Mouse (Mus musculus) forebrain, postnatal 0 days (tissue): ENCODE data around the gene St8sia4. TPM values are rescaled to one million over a fixed set of nuclear protein-coding genes. Genes with fewer than 3 reads are reported as not detected.

Experiments
- ATAC-seq: fragments of 200-750 bp; cut with Nextera tagmentation; 2 replicates; pipeline ENCODE4 v1.8.0; 2017; ENCODE audit warnings: mild to moderate bottlenecking, moderate library complexity
- DNase-seq: peaks from one replicate; pipeline ENCODE4 v3.0.0-alpha.2; 2015
- H3K27ac ChIP-seq: fragments of 300-500 bp; sonication (generic); 2 replicates; pipeline ENCODE4 v1.5.1; 2014; ENCODE audit warnings: low read depth, mild to moderate bottlenecking, antibody characterized with exemption, low read length, moderate library complexity, mixed read lengths
- H3K27me3 ChIP-seq: fragments of 300-500 bp; sonication (generic); 2 replicates; pipeline ENCODE4 v1.6.1; 2014; ENCODE audit warnings: mild to moderate bottlenecking, low read length, mixed read lengths; ENCODE audit not compliant: insufficient read depth
- H3K36me3 ChIP-seq: fragments of 300-500 bp; sonication (generic); 2 replicates; pipeline ENCODE4 v1.6.1; 2014; ENCODE audit warnings: mild to moderate bottlenecking, moderate library complexity; ENCODE audit not compliant: insufficient read depth
- H3K4me1 ChIP-seq: fragments of 300-500 bp; sonication (generic); 2 replicates; pipeline ENCODE4 v1.6.1; 2014; ENCODE audit warnings: antibody characterized with exemption; ENCODE audit not compliant: insufficient read depth
- H3K4me2 ChIP-seq: fragments of 300-500 bp; sonication (generic); 2 replicates; pipeline ENCODE4 v1.6.1; 2014; ENCODE audit warnings: low read depth, mild to moderate bottlenecking, moderate library complexity
- H3K4me3 ChIP-seq: fragments of 300-500 bp; sonication (generic); 2 replicates; pipeline ENCODE4 v1.5.1; 2014; ENCODE audit warnings: low read depth, low read length, mixed read lengths
- H3K9ac ChIP-seq: fragments of 300-500 bp; sonication (generic); 2 replicates; pipeline ENCODE4 v1.6.1; 2014; ENCODE audit warnings: mild to moderate bottlenecking
- H3K9me3 ChIP-seq: fragments of 300-500 bp; sonication (generic); 2 replicates; pipeline ENCODE4 v1.6.1; 2016; ENCODE audit warnings: low read length
- CTCF ChIP-seq: sonication (generic); IDR thresholded peaks from 2 replicates; pipeline ENCODE4 v1.5.1; 2016; ENCODE audit warnings: antibody characterized with exemption, control low read depth, low read depth
- WGBS: fragments of 180-500 bp; shearing (Covaris S2); extraction: QIAGEN DNeasy Blood & Tissue Kit; methylation state at CpG from one replicate; pipeline ENCODE4 v1.1.7; 2014; 5-methylcytosine and 5-hydroxymethylcytosine counted together
- polyA plus RNA-seq: library from polyadenylated mRNA; unstranded; fragments of >200 nt; fragmentation: Nextera tagmentation; extraction: Ambion mirVana; gene quantifications from 2 replicates; pipeline ENCODE4 v1.2.1, GENCODE M21; 2015
- total RNA-seq: library from RNA; depleted of rRNA; stranded (reverse); fragments of >200 nt; gene quantifications from 2 replicates; pipeline ENCODE4 v1.2.3, GENCODE M21; 2014

Gene St8sia4
- total and polyA plus RNA-seq, 2 experiments from 2014 or later = 14.8 to 71.5 TPM

GRCm38 (mm10) chr1:95665951-95666484 is 1.4 kb downstream of the St8sia4 start:
- WGBS = under 1% methylated on average over 17 of the region's 17 CpGs
- peaks cover 9% of the 10 kb centered on the region; the same call in 1 of the 2 replicates for H3K4me1 ChIP-seq
- H3K9ac ChIP-seq = peak overlapping the region; percentile 81
- no peak for ATAC-seq
- no peak for TF ChIP-seq CTCF
- H3K36me3 ChIP-seq = no peaks in the 10 kb centered on the region
- peak overlapping the region; percentile 88 for H3K4me3 ChIP-seq
- no peaks in the 10 kb centered on the region for H3K27me3 ChIP-seq
- no peaks in the 10 kb centered on the region for H3K9me3 ChIP-seq
- DNase-seq = peak; percentile 71
- H3K27ac ChIP-seq = peak overlapping the region; percentile 88
- H3K4me2 ChIP-seq = peak overlapping the region; percentile 69

GRCm38 (mm10) chr1:95664969-95665702 is 2.2 kb downstream of the St8sia4 start:
- H3K27ac ChIP-seq = peak overlapping the region; percentile 88
- peak; percentile 33 for ATAC-seq
- peak; percentile 73 for DNase-seq
- H3K4me3 ChIP-seq = peak overlapping the region; percentile 88
- TF ChIP-seq CTCF = no peak
- WGBS = 3% methylated on average over 22 of the region's 22 CpGs
- peak overlapping the region; percentile 81 for H3K9ac ChIP-seq
- H3K36me3 ChIP-seq = no peaks in the 10 kb centered on the region
- no peaks in the 10 kb centered on the region for H3K9me3 ChIP-seq
- no peaks in the 10 kb centered on the region for H3K27me3 ChIP-seq
- peak overlapping the region; percentile 69 for H3K4me2 ChIP-seq
- H3K4me1 ChIP-seq = peaks cover 9% of the 10 kb centered on the region; the same call in 1 of the 2 replicates

GRCm38 (mm10) chr1:95664321-95664825 is 3.0 kb downstream of the St8sia4 start:
- 23% methylated on average over 4 of the region's 4 CpGs for WGBS
- ATAC-seq = peak; percentile 42
- Histone ChIP-seq H3K4me2 (peak overlapping the region; percentile 69), H3K36me3 (no peaks in the 10 kb centered on the region), H3K27ac (peak overlapping the region; percentile 88), H3K9ac (peak overlapping the region; percentile 81), H3K27me3 (no peaks in the 10 kb centered on the region), H3K4me1 (peaks cover 9% of the 10 kb centered on the region; the same call in 1 of the 2 replicates), H3K4me3 (peak overlapping the region; percentile 88), H3K9me3 (no peaks in the 10 kb centered on the region)
- peak; percentile 65 for DNase-seq
- TF ChIP-seq CTCF = peak; percentile 61

- DNase-seq (no peak), ATAC-seq (no peak)
- no peaks in the 10 kb centered on the region for H3K4me1 ChIP-seq
- TF ChIP-seq CTCF = no peak
- no peaks in the 10 kb centered on the region for H3K9me3 ChIP-seq
- no peak overlapping the region for H3K27ac ChIP-seq
- no peak overlapping the region for H3K4me3 ChIP-seq
- H3K27me3 ChIP-seq = no peaks in the 10 kb centered on the region
- H3K4me2 ChIP-seq = no peak overlapping the region
- peaks cover 4% of the 10 kb centered on the region for H3K36me3 ChIP-seq
- H3K9ac ChIP-seq = no peak overlapping the region
- WGBS = 83% methylated on average over 5 of the region's 5 CpGs
Measured at GRCm38 (mm10) chr1:95657051-95657668, 10.2 kb downstream of the St8sia4 start.

GRCm38 (mm10) chr1:95655564-95655963 is 11.8 kb downstream of the St8sia4 start:
- 75% methylated on average over 9 of the region's 9 CpGs for WGBS
- TF ChIP-seq CTCF = no peak
- ATAC-seq = no peak
- Histone ChIP-seq H3K4me2 (no peak overlapping the region), H3K4me3 (no peak overlapping the region), H3K9me3 (no peaks in the 10 kb centered on the region), H3K9ac (no peak overlapping the region), H3K36me3 (peaks cover 4% of the 10 kb centered on the region), H3K27ac (no peak overlapping the region), H3K4me1 (no peaks in the 10 kb centered on the region), H3K27me3 (no peaks in the 10 kb centered on the region)
- DNase-seq = no peak

GRCm38 (mm10) chr1:95653445-95653844 is 13.9 kb downstream of the St8sia4 start:
- ATAC-seq (no peak), DNase-seq (no peak)
- TF ChIP-seq CTCF = no peak
- H3K27ac ChIP-seq = no peak overlapping the region
- no peak overlapping the region for H3K4me3 ChIP-seq
- 93% methylated on average over 8 of the region's 8 CpGs for WGBS
- no peaks in the 10 kb centered on the region for H3K27me3 ChIP-seq
- H3K4me1 ChIP-seq = no peaks in the 10 kb centered on the region
- no peak overlapping the region for H3K9ac ChIP-seq
- no peak overlapping the region for H3K4me2 ChIP-seq
- peaks cover 4% of the 10 kb centered on the region for H3K36me3 ChIP-seq
- H3K9me3 ChIP-seq = no peaks in the 10 kb centered on the region

- no peak for TF ChIP-seq CTCF
Measured at GRCm38 (mm10) chr1:95644292-95644691, 23.1 kb downstream of the St8sia4 start.

More at GRCm38 (mm10) chr1:95644292-95644691, 23.1 kb downstream of the St8sia4 start:
- H3K9me3 ChIP-seq = no peaks in the 10 kb centered on the region
- H3K27me3 ChIP-seq = no peaks in the 10 kb centered on the region
- WGBS = 69% methylated on average over 2 of the region's 2 CpGs
- no peak overlapping the region for H3K27ac ChIP-seq
- H3K4me1 ChIP-seq = no peaks in the 10 kb centered on the region
- H3K36me3 ChIP-seq = no peaks in the 10 kb centered on the region
- no peak for DNase-seq
- H3K4me3 ChIP-seq = no peak overlapping the region
- no peak for ATAC-seq
- no peak overlapping the region for H3K9ac ChIP-seq
- H3K4me2 ChIP-seq = no peak overlapping the region
